Mouse (Mus musculus): ENCODE results near the gene Fgfr2.

The Fgfr2 gene

GRCm38 (mm10) chr7:132306671-132307412 is 816.3 kb downstream of the Fgfr2 start:
- no peak for DNase-seq

GRCm38 (mm10) chr7:132305492-132306375 is 817.4 kb downstream of the Fgfr2 start:
- DNase-seq: no peak

- no peak for DNase-seq
Observed at GRCm38 (mm10) chr7:132304424-132305085, 818.6 kb downstream of the Fgfr2 start.

- DNase-seq: peak; percentile 44
Observed at GRCm38 (mm10) chr7:132303988-132304387, 819.2 kb downstream of the Fgfr2 start.

GRCm38 (mm10) chr7:132302508-132303241 is 820.5 kb downstream of the Fgfr2 start:
- DNase-seq: peak; percentile 60

GRCm38 (mm10) chr7:132299661-132300210 is 823.4 kb downstream of the Fgfr2 start:
- DNase-seq: no peak

- no peak for DNase-seq
Observed at GRCm38 (mm10) chr7:132298412-132298990, 824.6 kb downstream of the Fgfr2 start.

- DNase-seq: no peak
Observed at GRCm38 (mm10) chr7:132296661-132297443, 826.3 kb downstream of the Fgfr2 start.

- DNase-seq: no peak
Observed at GRCm38 (mm10) chr7:132296132-132296531, 827.0 kb downstream of the Fgfr2 start.

GRCm38 (mm10) chr7:132287340-132287664 is 835.8 kb downstream of the Fgfr2 start:
- no peak for DNase-seq

- DNase-seq: peak; percentile 42
Observed at GRCm38 (mm10) chr7:132286630-132287339, 836.4 kb downstream of the Fgfr2 start.

- peak; percentile 90 for DNase-seq
Observed at GRCm38 (mm10) chr7:132284795-132285194, 838.4 kb downstream of the Fgfr2 start.

- DNase-seq: peak; percentile 54
Observed at GRCm38 (mm10) chr7:132284048-132284737, 839.0 kb downstream of the Fgfr2 start.

- DNase-seq: no peak
Observed at GRCm38 (mm10) chr7:132282576-132282975, 840.6 kb downstream of the Fgfr2 start.

GRCm38 (mm10) chr7:132282161-132282560 is 841.0 kb downstream of the Fgfr2 start:
- no peak for DNase-seq

GRCm38 (mm10) chr7:132281753-132282152 is 841.4 kb downstream of the Fgfr2 start:
- DNase-seq: no peak

- no peak for DNase-seq
Observed at GRCm38 (mm10) chr7:132278658-132279057, 844.5 kb downstream of the Fgfr2 start.

- DNase-seq: no peak
Observed at GRCm38 (mm10) chr7:132276287-132276686, 846.9 kb downstream of the Fgfr2 start.

GRCm38 (mm10) chr7:132273741-132274513 is 849.2 kb downstream of the Fgfr2 start:
- no peak for DNase-seq

All from layer of hippocampus, adult 9-11 months (tissue).